Mouse (Mus musculus): ENCODE results near the gene Arhgef17.
"Not testable (repeated sequence)": the region's sequence is repeated elsewhere in the genome, so short reads cannot be mapped to it uniquely, and the experiment has no call there.

The Arhgef17 gene

DNA sequence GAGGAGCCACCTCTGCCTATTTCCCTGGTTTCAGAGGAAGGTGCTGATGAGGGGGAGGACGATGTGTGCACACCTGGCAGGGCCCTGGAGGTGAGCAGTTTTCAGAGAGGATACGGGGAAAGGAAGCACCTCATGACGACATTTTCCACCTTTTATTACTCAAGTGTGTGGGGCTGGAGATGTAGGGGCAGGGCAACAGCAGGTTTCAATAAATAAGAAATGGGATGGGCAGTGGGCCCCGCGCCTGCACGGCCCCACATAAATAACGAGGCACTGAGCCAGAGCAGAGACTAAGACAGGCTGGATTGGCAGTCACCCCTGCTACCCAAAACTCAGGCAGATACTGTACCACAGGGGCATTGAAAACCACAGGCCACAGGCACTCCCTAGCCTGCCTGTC, 85.9 kb downstream of the Arhgef17 start:
- not testable (repeated sequence) for DNase-seq (ENCODE audit: low read depth, low spot score)

DNA sequence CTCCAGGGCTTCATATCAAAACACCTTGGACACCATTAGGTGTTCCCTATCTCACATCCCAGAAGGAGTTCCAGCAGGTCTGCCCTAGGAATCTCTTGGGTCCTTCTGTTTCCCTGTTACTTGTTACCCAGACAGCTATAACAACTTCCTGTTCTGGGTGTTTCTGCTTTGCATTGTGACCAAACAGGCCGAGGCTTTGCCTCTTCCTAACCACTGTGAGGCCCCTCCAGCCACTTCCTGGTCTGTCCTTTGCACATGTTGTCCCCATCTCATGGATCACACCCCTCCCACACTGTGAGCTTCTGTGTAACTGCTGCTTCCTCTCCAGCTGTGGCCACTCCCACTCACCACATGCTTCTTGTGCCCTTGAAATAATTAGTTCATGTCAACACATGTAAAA, 86.5 kb downstream of the Arhgef17 start:
- no peak for DNase-seq (ENCODE audit: low read depth, low spot score)

DNA sequence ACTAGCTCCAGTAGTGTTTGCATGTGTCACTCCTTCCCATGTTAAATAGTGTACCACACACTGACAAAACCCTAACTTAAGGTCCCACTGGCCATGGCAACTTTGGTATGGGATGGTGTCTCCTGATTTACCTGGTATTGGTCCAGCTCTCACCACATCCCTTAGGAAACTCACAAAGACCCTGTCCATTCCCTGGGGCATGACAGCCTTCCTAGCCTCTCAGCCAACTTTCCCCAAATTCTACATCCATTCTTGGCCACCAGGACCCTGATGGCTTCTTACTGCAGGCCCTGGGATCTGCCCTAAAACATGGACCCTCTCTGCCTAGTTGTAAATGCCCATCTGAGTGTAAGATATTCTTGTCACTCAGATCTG, 86.9 kb downstream of the Arhgef17 start:
- DNase-seq (ENCODE audit: low read depth, low spot score), result no peak

DNA sequence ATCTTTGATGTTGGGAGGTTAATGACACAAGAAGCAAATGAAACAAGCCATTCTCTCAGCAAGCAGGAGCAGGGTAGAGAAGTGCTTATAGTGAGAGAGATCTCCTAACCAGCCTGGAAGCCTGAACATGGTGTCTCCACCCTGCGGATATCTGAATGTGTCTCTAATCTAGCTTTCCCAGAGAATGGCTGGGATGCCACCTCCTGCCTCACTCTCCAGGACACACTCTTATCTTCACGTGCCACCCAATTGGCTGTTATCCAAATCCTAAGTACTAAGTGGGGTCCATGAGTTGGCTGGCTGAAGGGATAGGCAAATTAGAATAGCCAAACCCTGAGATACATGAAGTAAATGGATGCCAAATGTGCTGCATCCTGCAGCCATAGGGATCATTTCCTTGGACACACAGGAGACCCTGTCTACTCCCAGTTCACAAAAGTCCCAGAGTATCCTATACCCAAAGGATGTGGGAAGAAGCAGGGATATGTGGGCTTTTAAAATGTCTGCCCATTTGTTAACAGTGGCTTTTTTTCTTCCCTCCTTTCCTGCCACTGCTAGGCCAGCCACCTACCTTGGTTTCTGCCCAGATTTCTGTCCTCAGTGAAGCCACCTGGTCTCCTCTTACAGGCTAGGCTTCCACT, 87.4 kb downstream of the Arhgef17 start:
- no peak for DNase-seq (ENCODE audit: low read depth, low spot score)

DNA sequence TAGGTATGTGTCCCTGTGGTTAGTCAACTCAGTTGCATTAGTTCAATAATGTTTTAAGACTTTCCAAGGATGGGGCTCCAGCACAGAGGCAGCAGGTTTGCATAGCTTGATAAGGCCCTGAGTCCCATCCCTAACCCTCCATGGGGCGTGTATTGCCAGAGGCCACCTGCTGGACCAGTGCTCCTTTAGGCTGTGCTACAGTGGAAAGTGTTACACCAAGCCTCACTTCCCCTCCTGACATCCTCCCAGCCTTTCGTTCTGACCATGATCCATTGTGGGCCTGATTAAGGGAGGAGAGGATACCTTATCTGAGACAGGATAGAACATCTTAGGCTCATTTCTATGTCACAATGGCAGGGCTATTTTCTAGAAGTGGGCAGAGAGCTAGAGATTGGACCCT, 88.0 kb downstream of the Arhgef17 start:
- DNase-seq (ENCODE audit: low read depth, low spot score), result no peak

DNA sequence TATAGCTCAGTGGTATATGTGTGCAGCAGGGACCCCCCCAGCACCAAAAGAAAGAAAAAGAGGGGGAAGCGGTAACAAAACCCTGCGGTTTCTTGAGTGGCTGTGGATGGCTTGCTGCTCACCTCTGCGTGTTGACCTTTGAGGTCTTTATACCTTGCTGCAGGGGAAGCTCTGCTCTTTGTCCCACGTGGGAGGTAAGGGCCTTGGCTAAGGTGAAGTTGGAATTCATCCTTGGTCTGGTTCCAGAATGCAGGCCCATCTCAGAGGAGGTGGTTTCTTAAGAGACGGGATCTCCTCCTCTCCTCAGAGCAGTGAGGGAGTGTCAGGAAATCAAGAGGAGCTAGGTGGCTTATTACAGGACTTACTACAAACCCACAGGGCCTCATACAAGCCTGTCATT, 89.7 kb downstream of the Arhgef17 start:
- DNase-seq (ENCODE audit: low read depth, low spot score), result no peak

DNA sequence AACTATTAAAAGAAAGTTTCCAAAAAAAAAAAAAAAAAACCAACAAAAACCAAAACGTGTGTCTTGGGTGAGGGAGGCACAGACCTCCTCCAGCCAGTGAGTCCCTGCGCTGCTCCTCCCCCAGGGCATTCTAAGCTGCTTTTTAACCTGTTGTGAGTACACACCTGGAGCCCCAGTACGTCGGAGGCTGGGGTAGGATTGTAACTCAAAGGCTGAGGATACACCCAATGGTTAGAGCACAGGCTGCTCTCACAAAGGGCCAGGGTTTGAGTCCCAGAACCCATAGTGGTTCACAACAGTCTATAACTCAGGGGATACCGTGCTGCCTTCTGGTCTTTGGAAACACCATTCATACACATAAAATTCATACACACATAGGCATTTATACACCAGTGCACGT, 90.3 kb downstream of the Arhgef17 start:
- DNase-seq (ENCODE audit: low read depth, low spot score), result no peak

DNA sequence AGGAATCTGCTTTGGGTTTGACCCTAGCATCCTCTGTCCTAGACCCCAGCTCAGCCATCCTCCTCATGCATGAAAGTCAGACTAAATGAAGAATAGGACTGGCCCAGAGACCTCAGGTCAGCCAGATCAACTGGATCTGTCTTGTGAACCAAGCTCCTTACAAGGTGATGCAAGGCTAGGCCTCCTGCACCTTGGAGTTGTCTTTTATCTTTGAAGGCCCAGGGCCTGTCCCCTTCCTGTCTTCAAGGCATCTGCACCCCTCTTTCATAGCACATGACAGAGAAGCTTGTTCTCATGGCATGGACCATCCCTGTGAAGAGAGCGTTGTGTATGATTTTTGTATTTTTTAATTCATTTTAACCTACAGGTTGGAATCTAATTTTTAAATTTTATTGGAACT, 91.0 kb downstream of the Arhgef17 start:
- no peak for DNase-seq (ENCODE audit: low read depth, low spot score)

DNA sequence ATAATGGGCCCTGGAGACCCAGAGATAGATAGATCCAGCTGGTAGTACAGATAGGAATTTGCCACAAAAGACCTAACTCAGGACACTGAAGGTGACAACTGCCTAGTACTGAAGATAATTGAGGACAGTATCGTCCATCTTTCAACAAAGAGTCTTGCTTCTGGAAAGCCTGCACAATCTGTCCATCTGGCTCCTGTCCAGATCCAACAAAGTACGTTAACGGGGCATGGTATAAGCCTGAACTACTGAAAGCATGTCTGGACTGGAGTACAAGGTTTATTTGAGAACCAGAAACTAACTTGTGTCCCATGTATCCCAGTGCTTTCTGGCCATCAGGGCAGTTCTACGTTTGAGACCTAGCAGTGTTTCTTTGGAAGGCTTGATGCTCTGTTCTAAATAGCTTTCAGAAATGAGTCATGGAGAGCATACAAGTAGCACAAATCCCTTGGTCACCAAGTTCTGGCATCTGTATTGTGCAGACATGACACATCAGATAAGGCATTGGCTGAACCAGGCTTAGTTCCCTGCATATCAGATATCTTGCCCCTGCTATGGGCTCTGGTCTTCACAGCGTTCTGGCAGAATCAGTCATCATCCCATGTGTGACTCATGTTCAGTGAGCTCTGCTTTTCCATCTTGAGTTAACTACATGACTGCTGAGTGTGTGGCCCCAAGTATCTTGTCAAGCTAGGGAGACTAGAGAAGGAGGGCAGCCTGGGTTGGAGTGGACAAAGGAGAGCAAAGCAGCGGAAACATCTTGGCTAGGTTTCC, 92.1 kb downstream of the Arhgef17 start:
- no peak for DNase-seq (ENCODE audit: low read depth, low spot score)

DNA sequence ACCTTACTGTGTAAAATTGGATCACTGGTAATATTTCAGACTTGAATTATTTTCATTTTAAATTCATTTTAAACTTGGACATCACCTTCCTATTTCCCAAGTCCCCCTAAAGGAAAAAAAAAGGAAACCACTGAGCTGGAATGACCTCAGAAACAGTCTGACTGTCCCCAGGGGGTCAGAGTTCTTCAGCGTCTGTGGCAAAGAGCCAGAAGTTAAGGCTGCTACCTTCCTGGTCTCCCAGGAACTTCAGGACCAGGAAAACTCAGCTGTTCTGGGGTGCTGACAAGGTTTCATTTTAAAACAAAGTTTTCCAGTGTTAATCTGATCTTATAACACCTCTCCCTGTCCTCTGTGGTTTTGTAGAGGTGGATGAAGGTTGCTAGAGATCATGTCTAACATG, 94.2 kb downstream of the Arhgef17 start:
- no peak for DNase-seq (ENCODE audit: low read depth, low spot score)

DNA sequence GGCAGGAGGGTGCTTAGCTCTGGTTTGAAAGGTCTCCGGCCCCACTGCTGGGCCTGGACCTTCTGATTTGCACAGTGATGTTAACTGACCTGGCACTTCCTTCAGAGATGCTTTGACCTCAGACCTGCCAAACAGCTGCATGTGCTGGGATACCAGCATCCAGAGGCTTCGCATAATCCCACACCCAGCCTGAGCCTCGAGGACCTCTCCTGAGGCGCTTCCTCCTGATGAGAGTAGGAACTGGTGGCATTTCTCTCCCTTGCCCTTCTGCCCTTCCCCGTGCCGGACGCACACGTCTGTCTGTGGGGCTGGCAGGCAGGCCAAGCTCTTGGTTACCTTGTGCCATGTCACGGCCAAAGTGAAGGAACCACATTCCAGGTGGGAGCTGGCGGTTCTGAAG, 95.2 kb downstream of the Arhgef17 start:
- DNase-seq (ENCODE audit: low read depth, low spot score), result no peak

DNA sequence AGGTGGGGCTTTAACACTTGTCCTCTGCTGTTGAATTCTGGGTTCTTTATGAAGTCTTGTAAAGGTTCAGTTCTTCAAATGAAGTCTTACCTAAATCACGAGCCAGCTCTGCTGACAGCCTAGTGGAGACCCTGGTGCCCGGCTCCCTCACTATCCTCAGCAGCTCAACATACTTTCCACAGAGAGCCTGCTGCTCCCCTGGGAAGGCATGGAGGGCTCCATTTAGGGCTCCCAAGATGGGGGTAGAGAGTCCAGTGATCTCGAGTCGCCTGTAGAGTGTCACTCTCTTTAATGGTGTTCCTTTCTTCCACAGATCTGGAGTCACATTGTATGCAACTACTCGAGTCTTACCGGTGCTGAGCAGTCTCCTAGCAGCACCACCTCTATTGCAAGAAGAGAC, 96.2 kb downstream of the Arhgef17 start:
- DNase-seq (ENCODE audit: low read depth, low spot score), result no peak

DNA sequence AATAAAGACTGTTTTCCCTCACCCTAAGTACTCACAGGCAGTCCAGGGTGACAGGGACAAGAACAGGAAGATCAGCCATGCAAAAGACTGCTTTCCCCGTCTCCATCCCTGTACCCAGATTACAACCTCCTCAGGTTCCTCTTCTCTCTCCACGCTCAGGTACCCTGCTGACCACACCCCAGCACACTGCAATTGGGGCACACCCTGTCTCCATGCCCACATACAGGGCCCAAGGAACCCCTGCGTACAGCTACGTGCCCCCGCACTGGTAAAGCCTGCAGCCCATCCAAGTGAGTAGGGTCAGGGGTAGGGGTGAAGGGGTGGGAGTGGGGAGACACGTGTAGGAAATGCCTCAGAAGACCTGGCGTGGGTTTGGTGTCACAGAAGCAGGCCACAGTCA, 96.7 kb downstream of the Arhgef17 start:
- no peak for DNase-seq (ENCODE audit: low read depth, low spot score)

DNA sequence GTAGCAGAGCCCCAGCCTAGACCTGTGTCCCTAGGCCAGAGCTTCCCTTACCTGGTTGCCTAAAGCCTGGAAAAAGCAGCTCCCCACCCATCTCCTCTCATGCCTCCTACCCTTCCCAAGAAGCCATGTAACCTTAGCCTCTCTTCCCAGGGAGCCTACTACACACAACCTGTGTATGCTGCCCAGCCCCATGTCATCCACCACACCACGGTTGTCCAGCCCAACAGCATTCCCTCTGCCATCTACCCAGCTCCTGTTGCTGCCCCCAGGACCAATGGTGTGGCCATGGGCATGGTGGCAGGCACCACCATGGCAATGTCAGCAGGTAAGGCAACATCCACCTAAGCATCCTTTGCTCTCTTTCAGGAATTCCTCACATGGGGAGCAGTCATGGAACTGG, 98.0 kb downstream of the Arhgef17 start:
- DNase-seq (ENCODE audit: low read depth, low spot score), result no peak

DNA sequence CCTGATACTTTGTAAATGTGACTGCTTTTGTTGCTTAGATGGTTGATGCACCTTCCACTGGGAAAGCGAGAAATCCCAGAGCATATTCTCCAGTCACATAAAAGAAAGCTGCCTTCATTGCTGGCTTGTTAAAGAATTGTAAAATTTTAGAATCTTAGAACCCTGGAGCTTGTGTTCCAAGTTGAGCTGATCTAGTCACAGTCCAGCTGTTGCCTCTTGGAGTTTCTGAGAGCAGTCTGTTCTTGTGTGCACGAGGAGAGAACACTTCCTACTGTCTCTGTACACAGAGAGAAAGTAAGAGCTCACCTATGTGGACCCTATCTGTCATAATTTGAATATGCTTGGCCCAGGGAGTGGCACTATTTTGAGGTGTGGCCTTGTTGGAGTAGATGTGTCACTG, 103.4 kb downstream of the Arhgef17 start:
- DNase-seq (ENCODE audit: low read depth, low spot score), result no peak

DNA sequence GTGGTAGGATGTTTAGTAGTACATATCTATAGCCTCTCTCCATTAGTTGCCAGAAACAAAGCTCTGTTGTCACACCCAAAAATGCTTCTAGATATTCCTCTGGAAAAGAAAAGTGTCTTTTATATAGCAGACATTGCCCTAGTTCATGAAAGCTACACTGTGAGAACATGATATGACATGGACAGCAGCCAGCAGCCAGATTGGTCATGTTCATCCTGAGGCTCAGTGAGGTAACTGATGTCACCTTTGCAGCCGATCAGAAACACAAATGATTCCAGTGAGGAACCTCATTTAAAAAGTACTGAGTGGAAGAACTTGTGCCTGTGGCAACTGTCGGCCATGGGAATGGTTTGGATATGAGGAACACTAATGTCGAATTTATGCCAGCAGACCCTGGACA, 107.2 kb downstream of the Arhgef17 start:
- DNase-seq (ENCODE audit: low read depth, low spot score), result no peak

Data from retina, postnatal 7 days (tissue).